Mouse (Mus musculus): ENCODE measurements at regions not wholly inside any gene's neighbourhood (a gene's known extent, or its start where the extent isn't known, plus 50 kb on each side); places are given as distances from the start of the nearest gene placed in this dataset.

GRCm38 (mm10) chr4:131695941-131696912, 141.9 kb downstream of the Ptpru start:
- DNase-seq (ENCODE audit: low spot score in 2 of 2): peak; percentile 30 to 54

Measured in left cerebral cortex, adult 8-10 months (tissue).